Mouse (Mus musculus) midbrain, embryonic 13.5 days (tissue): ENCODE measurements around the gene Pnmal2. TPM values are rescaled to one million over a fixed set of nuclear protein-coding genes. Genes with fewer than 3 reads are reported as not detected.

ENCODE experiments used
- ATAC-seq: fragments of 200-750 bp; cut with Nextera tagmentation; 2 replicates; pipeline ENCODE4 v1.8.0; 2017; ENCODE audit warnings: mild to moderate bottlenecking, moderate TSS enrichment, moderate library complexity
- H3K27ac ChIP-seq: fragments of 300-500 bp; sonication (generic); 2 replicates; pipeline ENCODE4 v1.5.1; 2015; ENCODE audit warnings: inconsistent platforms, mild to moderate bottlenecking, moderate library complexity
- H3K27me3 ChIP-seq: fragments of 300-500 bp; sonication (generic); 2 replicates; pipeline ENCODE4 v1.6.1; 2015; ENCODE audit warnings: mild to moderate bottlenecking, inconsistent platforms
- H3K36me3 ChIP-seq: fragments of 300-500 bp; sonication (generic); 2 replicates; pipeline ENCODE4 v1.6.1; 2015; ENCODE audit warnings: mild to moderate bottlenecking, inconsistent platforms
- H3K4me1 ChIP-seq: fragments of 300-500 bp; sonication (generic); replicated peaks from 2 replicates; pipeline ENCODE4 v1.6.1; 2015; ENCODE audit warnings: inconsistent platforms
- H3K4me2 ChIP-seq: fragments of 300-500 bp; sonication (generic); replicated peaks from 2 replicates; pipeline ENCODE4 v1.6.1; 2015; ENCODE audit warnings: moderate library complexity, mild to moderate bottlenecking, inconsistent platforms
- H3K4me3 ChIP-seq: fragments of 300-500 bp; sonication (generic); replicated peaks from 2 replicates; pipeline ENCODE4 v1.5.1; 2015; ENCODE audit warnings: mild to moderate bottlenecking, inconsistent platforms
- H3K9ac ChIP-seq: fragments of 300-500 bp; sonication (generic); replicated peaks from 2 replicates; pipeline ENCODE4 v1.6.1; 2015; ENCODE audit warnings: mild to moderate bottlenecking, inconsistent platforms
- H3K9me3 ChIP-seq: fragments of 300-500 bp; sonication (generic); 2 replicates; pipeline ENCODE4 v1.6.1; 2016; ENCODE audit warnings: mild to moderate bottlenecking, inconsistent platforms
- WGBS: fragments of 180-500 bp; shearing (Covaris S2); methylation state at CpG from one replicate; pipeline ENCODE4 v1.1.7; 2015; 5-methylcytosine and 5-hydroxymethylcytosine counted together
- polyA plus RNA-seq: library from polyadenylated mRNA; unstranded; fragments of >200 nt; fragmentation: Nextera tagmentation; extraction: Ambion mirVana; gene quantifications from 2 replicates; pipeline ENCODE4 v1.2.1, GENCODE M21; 2015

Gene Pnmal2
- polyA plus RNA-seq, 1 experiment from 2014 or later, result 120 TPM

DNA sequence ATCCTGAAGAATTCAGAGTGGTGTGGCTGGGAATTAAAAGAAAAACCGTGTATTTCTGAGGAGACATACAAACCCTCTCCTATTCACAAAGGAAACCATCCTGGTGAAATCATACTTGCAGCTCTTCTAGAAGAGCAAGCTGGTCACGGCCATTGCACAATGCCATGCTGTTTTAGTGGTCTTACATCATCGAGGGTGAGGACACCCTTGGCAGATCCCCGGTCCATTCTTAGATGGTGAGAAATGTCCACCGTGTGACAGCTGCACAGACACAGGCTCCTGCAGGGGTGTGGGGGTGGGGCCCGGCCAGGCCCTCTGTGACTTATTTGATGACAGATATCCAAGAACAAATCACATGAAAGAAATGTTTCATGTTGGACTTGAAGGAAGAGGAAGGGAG is 29.5 kb downstream of the Pnmal2 start:
- Histone ChIP-seq H3K27me3 (no peaks in the 10 kb centered on the region), H3K9ac (no peak overlapping the region), H3K4me1 (no peaks in the 10 kb centered on the region), H3K4me3 (no peak overlapping the region), H3K9me3 (no peaks in the 10 kb centered on the region; the same call in 1 of the 2 replicates), H3K36me3 (no peaks in the 10 kb centered on the region), H3K27ac (no peak overlapping the region), H3K4me2 (no peak overlapping the region)
- WGBS, result 68% methylated on average over 6 of the region's 6 CpGs
- ATAC-seq, result no peak

- no peak overlapping the region for H3K4me3 ChIP-seq
- no peak overlapping the region for H3K4me2 ChIP-seq
- ATAC-seq, result no peak
- H3K9me3 ChIP-seq, result no peaks in the 10 kb centered on the region
- no peaks in the 10 kb centered on the region for H3K27me3 ChIP-seq
- peaks cover 10% of the 10 kb centered on the region for H3K4me1 ChIP-seq
- no peak overlapping the region for H3K27ac ChIP-seq
- no peak overlapping the region for H3K9ac ChIP-seq
- no peaks in the 10 kb centered on the region for H3K36me3 ChIP-seq
- 54% methylated on average over 8 of the region's 8 CpGs for WGBS
Measured at GRCm38 (mm10) chr7:16976298-16976697, 31.8 kb downstream of the Pnmal2 start.

GRCm38 (mm10) chr7:16978173-16978572 is 33.7 kb downstream of the Pnmal2 start:
- Histone ChIP-seq H3K4me2 (no peak overlapping the region), H3K27me3 (no peaks in the 10 kb centered on the region), H3K27ac (no peak overlapping the region), H3K9me3 (no peaks in the 10 kb centered on the region), H3K36me3 (no peaks in the 10 kb centered on the region), H3K4me3 (no peak overlapping the region), H3K9ac (no peak overlapping the region), H3K4me1 (peaks cover 23% of the 10 kb centered on the region)
- 78% methylated on average over 6 of the region's 6 CpGs for WGBS
- ATAC-seq, result no peak

GRCm38 (mm10) chr7:16978593-16978992 is 34.1 kb downstream of the Pnmal2 start:
- H3K4me2 ChIP-seq, result no peak overlapping the region
- H3K27ac ChIP-seq, result no peak overlapping the region
- no peak for ATAC-seq
- 92% methylated on average over 3 of the region's 3 CpGs for WGBS
- peaks cover 27% of the 10 kb centered on the region for H3K4me1 ChIP-seq
- no peak overlapping the region for H3K9ac ChIP-seq
- H3K4me3 ChIP-seq, result no peak overlapping the region
- H3K27me3 ChIP-seq, result no peaks in the 10 kb centered on the region
- H3K36me3 ChIP-seq, result no peaks in the 10 kb centered on the region
- no peaks in the 10 kb centered on the region for H3K9me3 ChIP-seq

DNA sequence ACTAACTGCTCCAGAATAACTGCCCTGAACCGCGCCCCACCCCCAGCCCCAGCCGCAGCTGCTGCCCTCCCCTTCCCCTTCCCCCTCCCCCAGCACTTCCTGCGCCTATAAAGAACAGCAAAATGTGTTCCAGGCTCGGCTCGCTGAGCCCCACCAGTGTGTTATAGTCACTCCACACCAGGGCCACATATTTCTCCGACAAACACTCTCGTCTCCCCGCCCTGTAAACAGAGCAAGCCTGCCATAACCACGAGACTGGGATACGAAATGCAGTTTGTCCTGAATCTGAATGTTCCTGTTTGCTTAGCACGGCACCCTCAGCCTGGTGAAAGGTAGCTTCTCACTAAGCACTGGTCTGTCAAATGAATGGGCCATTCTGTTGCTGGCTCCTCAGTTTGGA is 35.9 kb downstream of the Pnmal2 start:
- ATAC-seq, result peak; percentile 49
- Histone ChIP-seq H3K9ac (peak overlapping the region; percentile 36; the same call in 1 of the 2 replicates), H3K27ac (peak overlapping the region; percentile 71), H3K9me3 (no peaks in the 10 kb centered on the region), H3K36me3 (no peaks in the 10 kb centered on the region), H3K4me3 (0 out of 2 replicates have a peak overlapping the region, but pooled peaks have one; percentile 13), H3K4me1 (peaks cover 40% of the 10 kb centered on the region), H3K4me2 (peak overlapping the region; percentile 39), H3K27me3 (no peaks in the 10 kb centered on the region)
- 10% methylated on average over 12 of the region's 12 CpGs for WGBS

DNA sequence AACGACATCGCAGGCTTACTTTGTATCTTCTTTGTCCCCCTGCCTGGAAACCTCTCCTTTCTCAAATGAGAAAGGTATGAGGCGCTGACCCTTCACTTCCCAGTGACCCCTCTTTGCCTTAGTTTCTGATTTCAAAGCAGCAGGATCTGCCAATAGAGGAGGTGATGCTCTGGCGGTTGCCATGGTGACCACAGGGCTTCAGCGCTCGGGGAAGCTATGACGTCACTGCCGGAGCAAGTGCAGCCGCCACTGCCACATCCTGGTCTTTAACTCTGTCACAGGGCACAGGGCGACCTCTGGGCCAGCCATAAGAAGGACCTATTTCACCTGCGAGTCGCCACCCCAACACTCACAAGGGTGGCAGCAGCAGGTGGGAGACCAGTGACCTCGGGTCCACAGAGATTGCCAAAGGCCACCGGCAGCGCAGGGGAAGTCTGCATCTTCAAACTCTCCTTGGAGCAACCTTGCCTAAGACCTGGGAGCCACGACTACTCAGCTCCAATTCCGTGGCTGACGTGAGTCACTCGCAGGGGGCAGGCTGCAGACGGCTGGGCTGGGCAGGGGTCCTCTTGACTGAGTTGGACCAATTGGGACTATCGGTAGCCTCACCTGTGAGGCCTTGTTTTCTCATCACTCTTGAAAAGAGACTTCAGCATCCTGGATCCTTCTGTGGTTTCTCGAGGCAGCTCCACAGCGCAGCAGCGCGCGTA is 38.5 kb downstream of the Pnmal2 start, which contains the start of gene Gm42372:
TSS of gene Gm42372 (plus strand) at position 228 of the 710 bp plus-strand sequence.
- WGBS, result 19% methylated on average over 26 of the region's 26 CpGs
- Histone ChIP-seq H3K4me3 (peak within 1 kb of the TSS; percentile 46), H3K4me2 (peak within 1 kb of the TSS; percentile 73), H3K4me1 (peaks cover 63% of the 10 kb centered on the region), H3K9me3 (no peaks in the 10 kb centered on the region), H3K36me3 (no peaks in the 10 kb centered on the region), H3K9ac (peak within 1 kb of the TSS; percentile 67), H3K27me3 (no peaks in the 10 kb centered on the region), H3K27ac (peak within 1 kb of the TSS; percentile 74)
- peak; percentile 72 for ATAC-seq

DNA sequence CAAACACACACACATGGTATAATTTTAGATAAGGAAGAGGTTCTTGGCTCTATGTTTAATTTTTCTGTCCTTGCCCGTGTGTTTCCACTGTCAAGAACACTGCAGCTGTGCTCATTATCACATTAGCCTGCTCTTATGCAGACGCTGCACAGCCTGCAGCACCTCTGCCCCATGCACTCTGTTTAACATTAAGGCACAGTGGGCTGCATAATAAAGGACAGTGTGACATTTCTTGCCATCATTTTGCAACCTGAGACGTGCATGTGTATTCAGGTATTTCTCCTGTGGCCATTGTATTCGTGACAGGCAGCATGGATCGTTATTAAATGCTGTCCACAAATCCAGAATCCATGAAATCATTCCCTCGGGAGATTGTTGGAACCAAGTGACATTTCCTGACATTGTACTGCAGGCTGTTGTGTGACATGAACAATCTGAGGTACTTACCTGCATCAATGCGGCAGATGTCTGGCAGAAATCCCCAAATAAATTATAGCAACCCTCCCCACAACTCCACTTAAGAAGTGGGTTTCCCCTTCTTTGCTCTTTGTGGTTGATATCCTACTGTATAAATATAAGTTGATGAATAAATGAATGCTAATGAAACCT is 43.2 kb downstream of the Pnmal2 start:
- Histone ChIP-seq H3K27me3 (no peaks in the 10 kb centered on the region), H3K27ac (peak overlapping the region; percentile 92), H3K9me3 (no peaks in the 10 kb centered on the region), H3K4me2 (peak overlapping the region; percentile 34), H3K9ac (peak overlapping the region; percentile 46; the same call in 1 of the 2 replicates), H3K36me3 (no peaks in the 10 kb centered on the region), H3K4me3 (no peak overlapping the region), H3K4me1 (peaks cover 81% of the 10 kb centered on the region)
- 37% methylated on average over 7 of the region's 7 CpGs for WGBS
- ATAC-seq, result peak; percentile 62

GRCm38 (mm10) chr7:16988405-16988804 is 43.9 kb downstream of the Pnmal2 start:
- Histone ChIP-seq H3K4me3 (no peak overlapping the region), H3K9ac (no peak overlapping the region), H3K9me3 (no peaks in the 10 kb centered on the region), H3K27me3 (no peaks in the 10 kb centered on the region), H3K4me2 (no peak overlapping the region), H3K4me1 (peaks cover 76% of the 10 kb centered on the region), H3K36me3 (no peaks in the 10 kb centered on the region), H3K27ac (peak overlapping the region; percentile 92)
- no peak for ATAC-seq
- WGBS, result 42% methylated on average over 3 of the region's 3 CpGs

DNA sequence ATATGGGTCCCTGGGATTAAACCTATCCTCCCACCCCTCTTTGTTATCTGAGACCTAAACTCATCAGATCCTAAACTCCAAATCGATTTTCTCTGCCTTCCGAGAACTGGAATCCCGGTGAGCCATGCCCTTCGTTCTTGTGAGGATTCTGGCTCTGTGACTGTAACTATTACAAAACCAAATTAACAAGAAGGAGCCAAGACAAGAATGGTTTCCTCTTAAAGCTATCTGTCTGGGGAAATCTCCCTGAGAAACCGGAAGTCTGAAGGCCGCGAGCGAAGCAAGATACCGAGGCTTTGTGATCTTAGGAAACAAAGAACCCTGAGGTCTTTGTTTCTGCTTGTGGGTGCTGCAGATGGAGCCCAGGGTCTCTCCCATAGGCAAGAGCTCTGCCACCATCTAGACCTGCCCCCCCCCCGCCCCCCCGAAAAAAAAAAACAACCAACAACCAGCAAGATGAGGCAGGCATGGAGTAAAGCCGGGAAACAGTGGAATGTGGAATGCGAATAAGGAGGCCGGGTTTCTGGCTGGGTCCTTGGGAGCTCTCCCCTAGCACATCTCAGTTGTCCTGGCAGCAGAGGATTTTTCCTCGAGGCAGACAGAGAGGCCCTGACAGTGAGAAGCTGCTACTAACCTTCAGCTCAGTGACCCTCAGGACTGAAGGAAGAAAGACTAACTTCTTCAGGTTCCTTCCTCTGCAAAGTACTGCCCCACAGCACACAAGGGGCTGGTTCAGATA is 45.7 kb downstream of the Pnmal2 start:
- Histone ChIP-seq H3K9ac (0 out of 2 replicates have a peak overlapping the region, but pooled peaks have one; percentile 7), H3K4me3 (no peak overlapping the region), H3K27me3 (no peaks in the 10 kb centered on the region), H3K9me3 (no peaks in the 10 kb centered on the region), H3K4me1 (peaks cover 81% of the 10 kb centered on the region), H3K4me2 (no peak overlapping the region), H3K27ac (peak overlapping the region; percentile 76), H3K36me3 (no peaks in the 10 kb centered on the region)
- ATAC-seq, result no peak
- 26% methylated on average over 15 of the region's 15 CpGs for WGBS

DNA sequence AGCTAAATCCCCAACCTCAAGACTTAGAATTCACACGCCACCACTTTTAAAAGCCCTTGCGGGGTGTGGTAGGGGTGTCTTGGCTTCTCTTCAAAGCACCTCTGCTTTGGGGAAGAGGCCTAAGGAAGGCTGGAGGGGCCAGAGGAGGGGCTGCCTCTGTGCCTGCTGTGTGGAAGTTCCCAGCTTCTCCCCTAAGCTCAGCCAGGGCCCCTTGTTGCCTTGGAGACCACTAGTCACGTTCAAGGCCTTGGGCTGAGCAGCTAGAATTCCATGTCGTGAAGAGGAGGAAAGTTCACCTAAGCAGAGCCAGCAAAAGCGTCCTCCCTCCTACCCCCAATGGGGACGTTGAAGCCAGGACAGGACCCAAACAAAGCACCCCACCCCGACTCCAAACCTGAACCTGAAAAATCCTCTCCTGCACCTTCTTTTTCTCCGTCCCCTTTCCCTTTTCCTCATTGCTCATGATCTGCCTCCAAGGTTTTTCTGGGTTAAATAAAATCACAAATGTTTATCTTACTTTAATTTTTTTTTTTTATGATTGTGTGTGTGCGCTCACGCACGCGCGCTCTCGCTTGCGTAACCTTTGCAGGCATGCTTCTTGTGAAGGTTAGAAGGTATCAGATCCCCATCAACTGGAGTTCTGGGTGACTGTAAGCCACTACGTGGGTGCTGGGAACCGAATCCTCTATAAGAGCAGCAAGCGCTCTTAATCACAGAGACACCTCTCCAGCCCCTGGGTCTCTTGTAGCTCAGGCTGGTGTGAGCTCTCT is 47.4 kb downstream of the Pnmal2 start:
- Histone ChIP-seq H3K9ac (0 out of 2 replicates have a peak overlapping the region, but pooled peaks have one; percentile 20), H3K27me3 (no peaks in the 10 kb centered on the region), H3K4me2 (peak overlapping the region; percentile 16; the same call in 1 of the 2 replicates), H3K4me1 (peaks cover 79% of the 10 kb centered on the region), H3K9me3 (no peaks in the 10 kb centered on the region), H3K27ac (peak overlapping the region; percentile 71), H3K4me3 (no peak overlapping the region), H3K36me3 (no peaks in the 10 kb centered on the region)
- WGBS, result 55% methylated on average over 18 of the region's 18 CpGs
- ATAC-seq, result peak; percentile 72

GRCm38 (mm10) chr7:16992451-16992807 is 47.9 kb downstream of the Pnmal2 start, which contains the start of gene Ccdc8:
Gene Ccdc8, plus strand, starts transcription at chr7:16992708.
- 96% methylated on average over 5 of the region's 5 CpGs for WGBS
- H3K36me3 ChIP-seq, result no peaks in the 10 kb centered on the region
- H3K9me3 ChIP-seq, result no peaks in the 10 kb centered on the region

More at GRCm38 (mm10) chr7:16992451-16992807, 47.9 kb downstream of the Pnmal2 start, which contains the start of gene Ccdc8:
- peaks cover 75% of the 10 kb centered on the region for H3K4me1 ChIP-seq
- H3K27me3 ChIP-seq, result no peaks in the 10 kb centered on the region
- H3K9ac ChIP-seq, result peak within 1 kb of the TSS; percentile 64
- H3K4me2 ChIP-seq, result peak within 1 kb of the TSS; percentile 56
- peak within 1 kb of the TSS; percentile 71 for H3K27ac ChIP-seq
- no peak for ATAC-seq
- H3K4me3 ChIP-seq, result peak within 1 kb of the TSS; percentile 40
